In the genomic region with DNA sequence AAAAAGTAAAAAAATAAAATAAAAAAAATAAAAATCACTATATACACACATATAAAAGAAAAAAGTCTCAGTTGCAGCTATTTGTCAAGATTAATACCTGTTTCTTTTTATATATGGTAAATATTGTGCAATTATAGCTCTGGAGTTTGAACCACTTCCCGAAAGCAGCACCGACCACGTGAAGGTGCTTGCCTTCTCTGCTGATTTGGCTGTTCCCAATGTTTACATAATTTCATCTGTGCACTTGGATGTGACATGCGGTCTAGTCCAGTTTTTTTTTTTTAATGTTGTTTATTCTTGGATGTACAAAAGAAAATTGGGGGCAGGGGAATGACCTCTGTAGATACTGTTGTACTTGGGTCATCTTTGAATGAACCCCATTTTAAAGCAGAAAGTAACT, we compare ENCODE assay signal across 12 mouse cellular contexts. TPM values are rescaled to one million over a fixed set of nuclear protein-coding genes. Genes with fewer than 3 reads are reported as not detected.
DNase-seq lines count a peak whose midpoint lies in the region; ATAC-seq and TF ChIP-seq lines count a peak whose summit lies in the region.
"Had no signal": no experiment of that assay in that cellular context is flagged by ENCODE, and none has a peak within 500 bp of the region (broad histone marks: within the 10 kb centered on the region; RNA-seq: fewer than 3 reads in every experiment).

No protein-coding gene starts in this region.

- no peak for TF ChIP-seq CTCF in layer of hippocampus, adult 2 months (conservative IDR thresholded peaks at IDR 0.05)

- H3K4me1 ChIP-seq in forebrain, embryonic 14.5 days (ENCODE audit: control insufficient read depth, insufficient read depth, low read length): peaks cover 14% of the 10 kb centered on the region
- peaks cover 30% of the 10 kb centered on the region for H3K4me1 ChIP-seq in hindbrain, embryonic 14.5 days (replicated peaks; ENCODE audit: control insufficient read depth, insufficient read depth, low read length)
- peaks cover 36% of the 10 kb centered on the region for H3K4me1 ChIP-seq in midbrain, embryonic 14.5 days (ENCODE audit: control insufficient read depth, insufficient read depth, low read length)

- H3K9ac ChIP-seq in forebrain, embryonic 14.5 days (ENCODE audit: low read length): no peak overlapping the region
- 0 out of 2 replicates have a peak overlapping the region, but pooled peaks have one; percentile 7 for H3K9ac ChIP-seq in hindbrain, embryonic 14.5 days
- H3K9ac ChIP-seq in midbrain, embryonic 14.5 days (replicated peaks; ENCODE audit: low read length): no peak overlapping the region

- peak overlapping the region; percentile 61 for H3K27ac ChIP-seq in layer of hippocampus, adult 2 months
- H3K27ac ChIP-seq in forebrain, embryonic 14.5 days (ENCODE audit: low read depth, low read length): no peak overlapping the region
- H3K27ac ChIP-seq in hindbrain, embryonic 14.5 days: no peak overlapping the region
- H3K27ac ChIP-seq in midbrain, embryonic 14.5 days (replicated peaks; ENCODE audit: low read depth, low read length): no peak overlapping the region
- H3K27ac ChIP-seq: embryonic facial prominence, embryonic 13.5 days; liver, embryonic 13.5 days had no signal

- peak overlapping the region; percentile 96 for H3K4me3 ChIP-seq in layer of hippocampus, adult 2 months
- H3K4me3 ChIP-seq in forebrain, embryonic 14.5 days (ENCODE audit: low read depth, low read length): no peak overlapping the region
- H3K4me3 ChIP-seq in hindbrain, embryonic 14.5 days (replicated peaks; ENCODE audit: low read length): peak overlapping the region; percentile 98
- peak overlapping the region; percentile 93; the same call in 1 of the 2 replicates for H3K4me3 ChIP-seq in midbrain, embryonic 14.5 days (replicated peaks; ENCODE audit: low read depth, low read length)

- no peak for ATAC-seq in forebrain, embryonic 14.5 days
- no peak for ATAC-seq in hindbrain, embryonic 14.5 days (ENCODE audit: low FRiP score)
- no peak for ATAC-seq in midbrain, embryonic 14.5 days (ENCODE audit: low FRiP score, low TSS enrichment)

- WGBS in forebrain, embryonic 14.5 days: 58% methylated on average over 4 of the region's 4 CpGs
- WGBS in hindbrain, embryonic 14.5 days: 38% methylated on average over 4 of the region's 4 CpGs
- 51% methylated on average over 4 of the region's 4 CpGs for WGBS in midbrain, embryonic 14.5 days

- no peaks in the 10 kb centered on the region for H3K9me3 ChIP-seq in forebrain, embryonic 14.5 days (replicated peaks; ENCODE audit: control insufficient read depth, low read length)
- H3K9me3 ChIP-seq in hindbrain, embryonic 14.5 days (ENCODE audit: control insufficient read depth, low read length): no peaks in the 10 kb centered on the region
- no peaks in the 10 kb centered on the region for H3K9me3 ChIP-seq in midbrain, embryonic 14.5 days (ENCODE audit: control insufficient read depth, low read length)
- H3K9me3 ChIP-seq: embryonic facial prominence, embryonic 13.5 days; liver, embryonic 13.5 days had no signal

- peaks cover 6% of the 10 kb centered on the region; the same call in 1 of the 2 replicates for H3K27me3 ChIP-seq in forebrain, embryonic 14.5 days (replicated peaks; ENCODE audit: control insufficient read depth, insufficient read depth, low read length)
- no peaks in the 10 kb centered on the region for H3K27me3 ChIP-seq in hindbrain, embryonic 14.5 days (ENCODE audit: control insufficient read depth, insufficient read depth, low read length)
- no peaks in the 10 kb centered on the region for H3K27me3 ChIP-seq in midbrain, embryonic 14.5 days (ENCODE audit: control insufficient read depth, insufficient read depth, low read length)

- DNase-seq in layer of hippocampus, adult 2 months (ENCODE audit: low spot score in 2 of 2): no peak
- no peak for DNase-seq in layer of hippocampus, postnatal 36 days
- DNase-seq in forebrain, embryonic 14.5 days (ENCODE audit: low spot score): no peak
- no peak for DNase-seq in hindbrain, embryonic 14.5 days (ENCODE audit: low spot score)
- no peak for DNase-seq in midbrain, embryonic 14.5 days
- DNase-seq in right cerebral cortex, postnatal 36 days (ENCODE audit: low spot score in 2 of 2): no peak
- no peak for DNase-seq in cerebellum, postnatal 4 days (ENCODE audit: low spot score in 2 of 2)
- DNase-seq in cerebellum, postnatal 36 days: no peak
- DNase-seq: adrenal gland, postnatal 14 days; cerebellum, adult 11 months; liver, embryonic 13.5 days had no signal

- H3K36me3 ChIP-seq in forebrain, embryonic 14.5 days (ENCODE audit: control insufficient read depth, insufficient read depth, low read length): no peaks in the 10 kb centered on the region
- 0 out of 2 replicates have a peak, but pooled peaks cover 4% of the 10 kb centered on the region for H3K36me3 ChIP-seq in hindbrain, embryonic 14.5 days (replicated peaks; ENCODE audit: control insufficient read depth, insufficient read depth)
- H3K36me3 ChIP-seq in midbrain, embryonic 14.5 days (ENCODE audit: control insufficient read depth, insufficient read depth, low read length): peaks cover 5% of the 10 kb centered on the region; the same call in 1 of the 2 replicates
- H3K36me3 ChIP-seq: embryonic facial prominence, embryonic 13.5 days; liver, embryonic 13.5 days had no signal

- H3K4me2 ChIP-seq in forebrain, embryonic 14.5 days (ENCODE audit: low read length): peak overlapping the region; percentile 87; the same call in 1 of the 2 replicates
- peak overlapping the region; percentile 93 for H3K4me2 ChIP-seq in hindbrain, embryonic 14.5 days (replicated peaks)
- H3K4me2 ChIP-seq in midbrain, embryonic 14.5 days (ENCODE audit: low read length): peak overlapping the region; percentile 81

RNA-seq across cellular contexts. Expression of a gene that starts 3.0 kb away (rescaled TPM):
- total RNA-seq in layer of hippocampus, adult 2 months (2021): 100 to 1,000 TPM; 378 to 385 TPM
- total RNA-seq in layer of hippocampus, postnatal 36 days (2021): 100 to 1,000 TPM; 359 to 375 TPM
- polyA plus RNA-seq in forebrain, embryonic 14.5 days (2014; fragmentation: Nextera tagmentation; extraction: Ambion mirVana): 7.5 and 7.8 TPM in 2 replicates
- polyA plus RNA-seq in hindbrain, embryonic 14.5 days (2014; fragmentation: Nextera tagmentation; extraction: Ambion mirVana): 17.1 and 17.2 TPM in 2 replicates
- 15.4 and 20.5 TPM in 2 replicates for polyA plus RNA-seq in midbrain, embryonic 14.5 days (2014; fragmentation: Nextera tagmentation; extraction: Ambion mirVana)

RNA-seq across cellular contexts. Expression of a gene that starts 22.6 kb away (rescaled TPM):
- total RNA-seq in layer of hippocampus, adult 2 months (2021): 10 to 100 TPM; 54.4 to 57.9 TPM
- total RNA-seq in layer of hippocampus, postnatal 36 days (2021): 10 to 100 TPM; 53.4 to 62.5 TPM
- polyA plus RNA-seq in forebrain, embryonic 14.5 days (2014; fragmentation: Nextera tagmentation; extraction: Ambion mirVana): 16.2 and 21.9 TPM in 2 replicates
- polyA plus RNA-seq in hindbrain, embryonic 14.5 days (2014; fragmentation: Nextera tagmentation; extraction: Ambion mirVana): 18.5 and 23.1 TPM in 2 replicates
- 22.8 and 23.8 TPM in 2 replicates for polyA plus RNA-seq in midbrain, embryonic 14.5 days (2014; fragmentation: Nextera tagmentation; extraction: Ambion mirVana)
